ENCODE assay signal across 7 mouse cellular contexts in the genomic region with DNA sequence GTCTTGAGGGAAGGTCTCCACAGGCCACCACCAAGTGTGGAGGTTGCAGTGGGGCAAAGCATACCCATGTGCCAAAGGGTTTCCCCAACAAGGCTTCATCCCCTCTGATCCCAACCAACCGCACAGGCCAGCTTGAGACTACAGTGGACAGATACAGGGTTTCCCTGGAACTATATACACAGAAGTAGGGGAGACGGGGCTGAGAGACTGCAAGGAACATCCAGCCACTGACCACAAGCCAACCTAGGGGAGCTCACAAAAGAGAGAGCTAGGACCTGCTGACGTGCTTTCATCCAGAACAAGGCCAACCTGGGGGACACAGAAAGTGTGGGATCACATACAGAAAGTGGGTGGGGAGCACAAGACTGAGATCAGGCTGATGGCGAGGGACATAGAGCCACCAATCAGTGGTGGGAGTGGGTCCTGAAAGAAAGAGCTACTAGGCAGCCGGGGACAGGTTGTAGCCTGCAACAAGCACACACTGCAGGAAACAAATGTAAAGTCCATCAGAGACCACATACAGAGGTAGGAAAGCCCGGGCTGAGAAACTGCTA. TPM values are rescaled to one million over a fixed set of nuclear protein-coding genes. Genes with fewer than 3 reads are reported as not detected.
A peak's percentile ranks its signal among the peaks of the same experiment; 100 is the strongest.
DNase-seq lines count a peak whose midpoint lies in the region; ATAC-seq and TF ChIP-seq lines count a peak whose summit lies in the region.

No protein-coding gene starts in this region.

- H3K9ac ChIP-seq in intestine, postnatal 0 days (ENCODE audit: low read depth, low read length): peak overlapping the region; percentile 89

- no peak for DNase-seq in layer of hippocampus, postnatal 14 days (ENCODE audit: low spot score in 2 of 2)
- DNase-seq in gastrocnemius, postnatal 14 days: no peak

- intact Hi-C loops in gastrocnemius, postnatal 14 days (cut with DNase I; ENCODE audit: low total_unique reads): no loop called here

- H3K4me2 ChIP-seq in intestine, postnatal 0 days (replicated peaks; ENCODE audit: low read depth): peak overlapping the region; percentile 91

- no peaks in the 10 kb centered on the region for H3K9me3 ChIP-seq in megakaryocyte, embryonic 14.5 days
- H3K9me3 ChIP-seq in intestine, postnatal 0 days (ENCODE audit: control insufficient read depth): no peaks in the 10 kb centered on the region

- peak overlapping the region; percentile 98 for H3K4me3 ChIP-seq in megakaryocyte, embryonic 14.5 days (replicated peaks)
- peak overlapping the region; percentile 83 for H3K4me3 ChIP-seq in embryonic fibroblast, embryonic 13.5 days (ENCODE audit: insufficient read depth, low read length)
- peak overlapping the region; percentile 80 for H3K4me3 ChIP-seq in intestine, postnatal 0 days (ENCODE audit: low read depth, low read length)
- H3K4me3 ChIP-seq in olfactory bulb, adult 2 months (ENCODE audit: insufficient read depth, low read depth, low read length): peak overlapping the region; percentile 72

- peak overlapping the region; percentile 6; the same call in 1 of the 2 replicates for H3K27ac ChIP-seq in embryonic fibroblast, embryonic 13.5 days (ENCODE audit: insufficient read depth, low read length)
- H3K27ac ChIP-seq in intestine, postnatal 0 days (ENCODE audit: low read depth, low read length): peak overlapping the region; percentile 79
- peak overlapping the region; percentile 19; the same call in 1 of the 2 replicates for H3K27ac ChIP-seq in olfactory bulb, adult 2 months (ENCODE audit: insufficient read depth, low read depth, low read length)

- H3K4me1 ChIP-seq in megakaryocyte, embryonic 14.5 days: peaks cover 79% of the 10 kb centered on the region
- H3K4me1 ChIP-seq in embryonic fibroblast, embryonic 13.5 days (ENCODE audit: control insufficient read depth, insufficient read depth, low read length): peaks cover 6% of the 10 kb centered on the region
- H3K4me1 ChIP-seq in intestine, postnatal 0 days (replicated peaks; ENCODE audit: control insufficient read depth, insufficient read depth, low read length): peaks cover 25% of the 10 kb centered on the region
- peaks cover 59% of the 10 kb centered on the region for H3K4me1 ChIP-seq in olfactory bulb, adult 2 months (ENCODE audit: control insufficient read depth, insufficient read depth, low read length)

- 0 out of 2 replicates have a peak, but pooled peaks have one; percentile 19 for TF ChIP-seq POLR2A in embryonic fibroblast, embryonic 13.5 days (IDR thresholded peaks at IDR 0.05; ENCODE audit: low read depth, low read length)
- no peak for TF ChIP-seq POLR2A in olfactory bulb, adult 2 months (IDR thresholded peaks at IDR 0.05; ENCODE audit: insufficient read depth, low read depth, low read length)

- no peak for TF ChIP-seq CTCF in embryonic fibroblast, embryonic 13.5 days (IDR thresholded peaks at IDR 0.05; ENCODE audit: borderline replicate concordance, insufficient read depth, low read length)
- TF ChIP-seq CTCF in intestine, postnatal 0 days (IDR thresholded peaks at IDR 0.05; ENCODE audit: low read depth): no peak
- TF ChIP-seq CTCF in olfactory bulb, adult 2 months (IDR thresholded peaks at IDR 0.05; ENCODE audit: insufficient read depth, low read depth, low read length): no peak

- no peak for ATAC-seq in megakaryocyte, adult 5-6 weeks (ENCODE audit: poor library complexity, severe bottlenecking)
- ATAC-seq in intestine, postnatal 0 days: no peak

- H3K27me3 ChIP-seq in megakaryocyte, embryonic 14.5 days (replicated peaks): no peaks in the 10 kb centered on the region
- H3K27me3 ChIP-seq in intestine, postnatal 0 days (replicated peaks; ENCODE audit: control insufficient read depth, insufficient read depth, low read length): no peaks in the 10 kb centered on the region

- H3K36me3 ChIP-seq in megakaryocyte, embryonic 14.5 days (replicated peaks; ENCODE audit: low read length): peaks cover 53% of the 10 kb centered on the region
- peaks cover 29% of the 10 kb centered on the region for H3K36me3 ChIP-seq in intestine, postnatal 0 days (ENCODE audit: control insufficient read depth, insufficient read depth)

- WGBS in intestine, postnatal 0 days: 7% methylated on average over 6 of the region's 6 CpGs
- 3% methylated on average over 6 of the region's 6 CpGs for WGBS in olfactory bulb, adult 2 months

RNA-seq across cellular contexts. Expression of a gene that starts 3.0 kb away (rescaled TPM):
- 472 and 996 TPM in 2 replicates for polyA plus RNA-seq in megakaryocyte, embryonic 14.5 days (2012; ENCODE audit: insufficient read depth, low replicate concordance)
- 53.5 and 61.1 TPM in 2 replicates for total RNA-seq in megakaryocyte, adult 5-6 weeks (2015)
- total RNA-seq in megakaryocyte, adult 5-6 weeks (2017): 63.3 and 74.8 TPM in 2 replicates
- polyA plus RNA-seq in embryonic fibroblast, embryonic 13.5 days (2011; ENCODE audit: insufficient read length, low read depth, missing spikeins): 32.8 and 39.8 TPM in 2 replicates
- 38.4 and 38.6 TPM in 2 replicates for polyA plus RNA-seq in intestine, postnatal 0 days (2015; fragmentation: Nextera tagmentation; extraction: Ambion mirVana)
- polyA plus RNA-seq in olfactory bulb, adult 2 months (2012; ENCODE audit: insufficient read depth, insufficient read length, low replicate concordance, missing spikeins): not detected in 2 replicates
- total RNA-seq in layer of hippocampus, postnatal 14 days (2021): 10 to 100 TPM; 50.5 to 51.5 TPM
- total RNA-seq in gastrocnemius, postnatal 14 days (2021): 100 to 1,000 TPM; 167 to 186 TPM

RNA-seq across cellular contexts. Expression of a gene that starts 18.1 kb away (rescaled TPM):
- polyA plus RNA-seq in megakaryocyte, embryonic 14.5 days (2012; ENCODE audit: insufficient read depth, low replicate concordance): 91.6 and 121 TPM in 2 replicates
- 8.4 and 10.3 TPM in 2 replicates for total RNA-seq in megakaryocyte, adult 5-6 weeks (2015)
- 16.5 and 30.1 TPM in 2 replicates for total RNA-seq in megakaryocyte, adult 5-6 weeks (2017)
- 21.2 and 22.1 TPM in 2 replicates for polyA plus RNA-seq in embryonic fibroblast, embryonic 13.5 days (2011; ENCODE audit: insufficient read length, low read depth, missing spikeins)
- polyA plus RNA-seq in intestine, postnatal 0 days (2015; fragmentation: Nextera tagmentation; extraction: Ambion mirVana): 21.5 and 23.5 TPM in 2 replicates
- not detected in 2 replicates for polyA plus RNA-seq in olfactory bulb, adult 2 months (2012; ENCODE audit: insufficient read depth, insufficient read length, low replicate concordance, missing spikeins)
- total RNA-seq in layer of hippocampus, postnatal 14 days (2021): 10 to 100 TPM; 90.2 to 94.4 TPM
- 10 to 100 TPM; 30.1 to 34.4 TPM for total RNA-seq in gastrocnemius, postnatal 14 days (2021)

RNA-seq across cellular contexts. Expression of a gene that starts 26.8 kb away (rescaled TPM):
- 61.8 and 135 TPM in 2 replicates for polyA plus RNA-seq in megakaryocyte, embryonic 14.5 days (2012; ENCODE audit: insufficient read depth, low replicate concordance)
- 61.8 and 72.0 TPM in 2 replicates for total RNA-seq in megakaryocyte, adult 5-6 weeks (2015)
- total RNA-seq in megakaryocyte, adult 5-6 weeks (2017): 65.0 and 77.3 TPM in 2 replicates
- polyA plus RNA-seq in embryonic fibroblast, embryonic 13.5 days (2011; ENCODE audit: insufficient read length, low read depth, missing spikeins): 40.9 and 56.0 TPM in 2 replicates
- 14.4 and 15.4 TPM in 2 replicates for polyA plus RNA-seq in intestine, postnatal 0 days (2015; fragmentation: Nextera tagmentation; extraction: Ambion mirVana)
- polyA plus RNA-seq in olfactory bulb, adult 2 months (2012; ENCODE audit: insufficient read depth, insufficient read length, low replicate concordance, missing spikeins): not detected in 2 replicates
- total RNA-seq in layer of hippocampus, postnatal 14 days (2021): 10 to 100 TPM; 16.1 to 19.0 TPM
- total RNA-seq in gastrocnemius, postnatal 14 days (2021): 1 to 10 TPM; 5.5 to 7.4 TPM

RNA-seq across cellular contexts. Expression of a gene that starts 27.1 kb away (rescaled TPM):
- 19.4 and 27.8 TPM in 2 replicates for polyA plus RNA-seq in megakaryocyte, embryonic 14.5 days (2012; ENCODE audit: insufficient read depth, low replicate concordance)
- total RNA-seq in megakaryocyte, adult 5-6 weeks (2015): 11.3 and 14.2 TPM in 2 replicates
- total RNA-seq in megakaryocyte, adult 5-6 weeks (2017): 4.4 and 6.6 TPM in 2 replicates
- 24.6 and 38.5 TPM in 2 replicates for polyA plus RNA-seq in embryonic fibroblast, embryonic 13.5 days (2011; ENCODE audit: insufficient read length, low read depth, missing spikeins)
- 12.2 and 14.4 TPM in 2 replicates for polyA plus RNA-seq in intestine, postnatal 0 days (2015; fragmentation: Nextera tagmentation; extraction: Ambion mirVana)
- not detected in 2 replicates for polyA plus RNA-seq in olfactory bulb, adult 2 months (2012; ENCODE audit: insufficient read depth, insufficient read length, low replicate concordance, missing spikeins)
- total RNA-seq in layer of hippocampus, postnatal 14 days (2021): 10 to 100 TPM; 44.8 to 54.7 TPM
- total RNA-seq in gastrocnemius, postnatal 14 days (2021): 1 to 10 TPM; 3.2 to 3.5 TPM

RNA-seq across cellular contexts. Expression of a gene that starts 52.3 kb away (rescaled TPM):
- 476 and 617 TPM in 2 replicates for polyA plus RNA-seq in megakaryocyte, embryonic 14.5 days (2012; ENCODE audit: insufficient read depth, low replicate concordance)
- total RNA-seq in megakaryocyte, adult 5-6 weeks (2015): 34.5 and 46.0 TPM in 2 replicates
- 127 and 144 TPM in 2 replicates for total RNA-seq in megakaryocyte, adult 5-6 weeks (2017)
- polyA plus RNA-seq in embryonic fibroblast, embryonic 13.5 days (2011; ENCODE audit: insufficient read length, low read depth, missing spikeins): 92.4 and 105 TPM in 2 replicates
- polyA plus RNA-seq in intestine, postnatal 0 days (2015; fragmentation: Nextera tagmentation; extraction: Ambion mirVana): 97.5 and 99.2 TPM in 2 replicates
- polyA plus RNA-seq in olfactory bulb, adult 2 months (2012; ENCODE audit: insufficient read depth, insufficient read length, low replicate concordance, missing spikeins): 431 TPM in 1 of 2 replicates, not detected in the other
- total RNA-seq in layer of hippocampus, postnatal 14 days (2021): 100 to 1,000 TPM; 176 to 180 TPM
- total RNA-seq in gastrocnemius, postnatal 14 days (2021): 100 to 1,000 TPM in 1 of 2 experiments, 10 to 100 TPM in 1; 94.3 to 105 TPM

Comparison
In these comparisons a context has a peak if more than half of its experiments do, and no peak if none do; other contexts are left out.
1. H3K27ac ChIP-seq: peak in every context shown above with its lines; median percentile 79 in intestine, postnatal 0 days; 19 in olfactory bulb, adult 2 months; 6 in embryonic fibroblast, embryonic 13.5 days.
2. RNA of a gene that starts 3.0 kb away (polyA plus RNA-seq): 472 to 996 TPM in megakaryocyte, embryonic 14.5 days; 32.8 to 39.8 TPM in embryonic fibroblast, embryonic 13.5 days, 38.4 to 38.6 TPM in intestine, postnatal 0 days and not detected in olfactory bulb, adult 2 months; every median in the first group is over 10 times any median in the second.
3. Peak in every context shown above with its lines, with median percentiles within 50 percentile points of each other: H3K4me3 ChIP-seq.